Mouse (Mus musculus) cerebral cortex, adult 2 months (tissue): Measurements from ENCODE around the gene Gm36176.

Experiments used
- WGBS: fragments of 180-500 bp; shearing (Covaris S2); methylation state at CpG from one replicate; pipeline ENCODE4 v1.1.7; 2018; 5-methylcytosine and 5-hydroxymethylcytosine counted together

Gm36176 gene

GRCm38 (mm10) chr10:77880305-77880704 is 33.7 kb downstream of the Gm36176 start:
- WGBS = 82% methylated on average over 3 of the region's 3 CpGs

- WGBS = 89% methylated on average over 5 of the region's 5 CpGs
Measured at GRCm38 (mm10) chr10:77882553-77882952, 36.0 kb downstream of the Gm36176 start.

- 67% methylated on average over 12 of the region's 12 CpGs for WGBS
Measured at GRCm38 (mm10) chr10:77886007-77886747, 39.6 kb downstream of the Gm36176 start.

GRCm38 (mm10) chr10:77890987-77891565 is 44.5 kb downstream of the Gm36176 start:
- WGBS = 78% methylated on average over 8 of the region's 8 CpGs

- 83% methylated on average over 5 of the region's 5 CpGs for WGBS
Measured at GRCm38 (mm10) chr10:77895562-77895961, 49.0 kb downstream of the Gm36176 start.
